Mouse (Mus musculus) hindbrain, embryonic 15.5 days (tissue): Measurements from ENCODE around the gene Wdtc1. TPM values are rescaled to one million over a fixed set of nuclear protein-coding genes. Genes with fewer than 3 reads are reported as not detected.

Experiments
- ATAC-seq: fragments of 200-750 bp; cut with Nextera tagmentation; 2 replicates; pipeline ENCODE4 v1.8.0; 2017; ENCODE audit warnings: low read depth, moderate number of reproducible peaks, moderate TSS enrichment; ENCODE audit not compliant: low FRiP score
- H3K27ac ChIP-seq: fragments of 300-500 bp; sonication (generic); replicated peaks from 2 replicates; pipeline ENCODE4 v1.5.1; 2015; ENCODE audit warnings: mild to moderate bottlenecking, inconsistent platforms
- H3K27me3 ChIP-seq: fragments of 300-500 bp; sonication (generic); 2 replicates; pipeline ENCODE4 v1.6.1; 2015; ENCODE audit warnings: control low read depth, inconsistent platforms
- H3K36me3 ChIP-seq: fragments of 300-500 bp; sonication (generic); 2 replicates; pipeline ENCODE4 v1.6.1; 2015; ENCODE audit warnings: control low read depth, inconsistent platforms
- H3K4me1 ChIP-seq: fragments of 300-500 bp; sonication (generic); replicated peaks from 2 replicates; pipeline ENCODE4 v1.6.1; 2015; ENCODE audit warnings: control low read depth, inconsistent platforms
- H3K4me2 ChIP-seq: fragments of 300-500 bp; sonication (generic); 2 replicates; pipeline ENCODE4 v1.6.1; 2015; ENCODE audit warnings: moderate library complexity, mild to moderate bottlenecking, inconsistent platforms
- H3K4me3 ChIP-seq: fragments of 300-500 bp; sonication (generic); 2 replicates; pipeline ENCODE4 v1.5.1; 2015; ENCODE audit warnings: mild to moderate bottlenecking, inconsistent platforms
- H3K9ac ChIP-seq: fragments of 300-500 bp; sonication (generic); 2 replicates; pipeline ENCODE4 v1.6.1; 2015; ENCODE audit warnings: inconsistent platforms
- H3K9me3 ChIP-seq: fragments of 300-500 bp; sonication (generic); 2 replicates; pipeline ENCODE4 v1.6.1; 2016; ENCODE audit warnings: control low read depth, inconsistent platforms
- WGBS: fragments of 180-500 bp; shearing (Covaris S2); methylation state at CpG from one replicate; pipeline ENCODE4 v1.1.7; 2015; 5-methylcytosine and 5-hydroxymethylcytosine counted together
- polyA plus RNA-seq: library from polyadenylated mRNA; unstranded; fragments of >200 nt; fragmentation: Nextera tagmentation; extraction: Ambion mirVana; gene quantifications from 2 replicates; pipeline ENCODE4 v1.2.1, GENCODE M21; 2015

Wdtc1 gene
- polyA plus RNA-seq, 1 experiment from 2014 or later, result 24.0 TPM

DNA sequence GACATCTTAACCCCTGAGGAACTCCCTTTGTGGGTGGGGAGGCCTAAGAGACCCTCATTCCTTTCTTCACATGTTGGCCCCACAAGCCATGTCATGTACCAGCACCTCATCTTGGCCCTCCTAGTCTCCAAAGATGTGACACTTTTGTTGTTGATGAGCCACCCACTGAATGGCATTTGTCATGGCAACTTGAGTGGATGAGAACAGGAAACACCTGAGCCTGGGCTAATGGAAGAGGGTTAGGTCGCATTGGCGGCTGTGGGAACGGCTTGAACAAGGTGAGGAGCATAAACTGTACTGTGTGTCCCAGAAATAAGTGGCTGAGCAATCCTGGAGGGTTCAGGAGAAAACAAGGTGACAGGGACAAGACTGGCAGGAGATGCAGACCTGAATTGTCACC lies 84.3 kb downstream of the Wdtc1 start:
- Histone ChIP-seq H3K27ac (no peak overlapping the region), H3K4me2 (no peak overlapping the region), H3K4me3 (no peak overlapping the region), H3K9ac (no peak overlapping the region), H3K9me3 (no peaks in the 10 kb centered on the region), H3K27me3 (no peaks in the 10 kb centered on the region), H3K4me1 (no peaks in the 10 kb centered on the region), H3K36me3 (peaks cover 53% of the 10 kb centered on the region)
- ATAC-seq, result no peak
- 96% methylated on average over 3 of the region's 3 CpGs for WGBS

DNA sequence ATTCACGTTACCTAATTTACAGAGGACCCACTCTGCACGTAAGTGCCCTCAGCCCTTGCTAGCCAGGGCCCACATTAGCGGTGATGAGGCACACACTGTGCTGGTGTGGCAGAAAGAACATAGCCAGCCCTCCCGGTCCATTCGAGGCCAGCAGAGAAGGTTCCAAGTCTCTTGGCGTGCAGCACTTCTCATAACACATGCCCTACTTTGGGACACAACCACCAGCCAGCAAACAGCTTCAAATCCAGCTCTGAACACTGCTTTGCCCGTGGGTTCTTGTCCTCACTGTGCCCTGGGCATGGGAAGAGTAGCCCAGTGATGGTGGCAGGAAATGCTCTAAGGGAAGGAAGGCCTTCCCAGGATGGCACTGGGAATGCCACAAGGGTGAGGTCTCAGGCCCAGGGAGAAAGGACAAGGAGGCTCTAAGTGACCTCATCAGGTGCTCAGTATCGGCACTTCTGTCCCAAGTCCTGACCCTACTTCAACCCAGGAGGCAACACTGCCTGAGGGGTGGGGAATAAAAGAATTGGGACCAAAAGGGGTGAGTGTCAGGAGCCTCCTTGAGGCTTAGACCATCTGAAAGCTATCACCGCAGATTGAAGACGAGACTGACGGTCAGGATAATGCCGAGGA lies 86.9 kb downstream of the Wdtc1 start:
- Histone ChIP-seq H3K9ac (no peak overlapping the region), H3K4me1 (no peaks in the 10 kb centered on the region), H3K36me3 (peaks cover 58% of the 10 kb centered on the region), H3K9me3 (no peaks in the 10 kb centered on the region), H3K27me3 (no peaks in the 10 kb centered on the region), H3K27ac (no peak overlapping the region), H3K4me3 (no peak overlapping the region), H3K4me2 (no peak overlapping the region)
- 93% methylated on average over 12 of the region's 12 CpGs for WGBS
- ATAC-seq, result no peak

DNA sequence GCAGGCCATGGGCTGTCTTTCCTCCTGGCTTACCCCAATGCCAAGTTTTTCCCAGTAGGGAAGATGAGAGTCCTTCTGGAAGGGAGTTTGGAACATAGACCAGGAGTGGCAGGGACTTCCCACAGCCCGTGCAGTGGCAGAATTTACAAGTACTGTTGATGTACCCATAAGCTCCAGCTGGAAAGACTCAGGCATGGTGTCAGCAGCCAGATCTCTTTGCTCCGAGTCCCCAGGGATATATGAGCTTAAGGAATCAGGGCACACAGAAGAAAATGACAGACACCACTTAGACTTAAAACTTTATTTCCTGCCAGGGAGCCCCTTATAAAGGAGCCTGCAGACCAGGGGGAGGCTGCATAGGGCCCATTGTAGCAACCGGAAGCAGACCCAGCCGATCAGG lies 87.5 kb downstream of the Wdtc1 start:
- Histone ChIP-seq H3K4me2 (no peak overlapping the region), H3K27me3 (no peaks in the 10 kb centered on the region), H3K4me1 (no peaks in the 10 kb centered on the region), H3K9ac (no peak overlapping the region), H3K27ac (no peak overlapping the region), H3K9me3 (no peaks in the 10 kb centered on the region), H3K4me3 (no peak overlapping the region), H3K36me3 (peaks cover 58% of the 10 kb centered on the region)
- no peak for ATAC-seq
- 98% methylated on average over 4 of the region's 4 CpGs for WGBS

DNA sequence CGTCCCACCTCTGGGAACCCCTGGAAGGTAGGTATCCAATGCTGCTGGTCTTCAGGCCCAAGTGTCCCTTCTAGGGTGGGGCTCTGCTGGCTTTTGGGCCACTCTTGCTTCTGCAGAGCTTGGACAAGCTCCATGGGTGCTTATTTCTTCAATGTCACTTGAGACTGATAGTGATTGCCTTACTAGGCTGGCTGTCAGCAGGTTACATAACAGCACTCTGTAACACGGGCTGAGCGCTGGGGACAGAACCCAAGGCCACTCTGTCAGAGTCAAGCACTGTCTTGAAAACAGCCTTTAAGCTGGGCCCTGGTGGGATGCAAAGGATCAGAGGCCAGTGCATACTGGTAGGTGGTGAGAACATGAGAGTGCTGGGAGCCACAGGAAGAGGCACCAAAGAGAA lies 88.0 kb downstream of the Wdtc1 start:
- Histone ChIP-seq H3K4me1 (no peaks in the 10 kb centered on the region), H3K27ac (no peak overlapping the region), H3K27me3 (no peaks in the 10 kb centered on the region), H3K9ac (no peak overlapping the region), H3K9me3 (no peaks in the 10 kb centered on the region), H3K36me3 (peaks cover 58% of the 10 kb centered on the region), H3K4me3 (no peak overlapping the region), H3K4me2 (no peak overlapping the region)
- WGBS, result 93% methylated on average over 3 of the region's 3 CpGs
- no peak for ATAC-seq

DNA sequence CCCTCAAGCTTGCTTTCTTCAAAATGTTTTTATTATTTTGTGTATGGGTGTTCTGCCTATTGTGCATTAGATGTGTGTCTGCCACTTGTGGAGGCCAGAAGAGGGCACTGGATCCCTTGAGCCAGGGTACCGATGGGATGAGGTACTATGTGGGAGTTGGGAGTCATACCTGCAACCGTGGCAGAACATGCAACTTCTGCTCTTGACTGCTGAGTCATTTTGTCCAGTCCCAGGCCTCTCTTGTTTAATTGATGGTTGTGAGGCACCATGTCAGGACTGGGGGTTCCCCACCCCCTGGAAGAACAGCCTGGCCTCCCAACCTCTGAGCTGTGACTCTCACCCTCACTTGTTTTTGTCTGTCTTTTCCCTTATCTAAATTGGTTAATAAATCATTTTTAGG lies 88.7 kb downstream of the Wdtc1 start:
- no peaks in the 10 kb centered on the region for H3K4me1 ChIP-seq
- peaks cover 53% of the 10 kb centered on the region for H3K36me3 ChIP-seq
- no peaks in the 10 kb centered on the region for H3K27me3 ChIP-seq
- no peak overlapping the region for H3K9ac ChIP-seq
- ATAC-seq, result no peak
- H3K4me3 ChIP-seq, result no peak overlapping the region
- no peak overlapping the region for H3K27ac ChIP-seq
- 100% methylated on average over 2 of the region's 2 CpGs for WGBS
- H3K9me3 ChIP-seq, result no peaks in the 10 kb centered on the region
- H3K4me2 ChIP-seq, result no peak overlapping the region

DNA sequence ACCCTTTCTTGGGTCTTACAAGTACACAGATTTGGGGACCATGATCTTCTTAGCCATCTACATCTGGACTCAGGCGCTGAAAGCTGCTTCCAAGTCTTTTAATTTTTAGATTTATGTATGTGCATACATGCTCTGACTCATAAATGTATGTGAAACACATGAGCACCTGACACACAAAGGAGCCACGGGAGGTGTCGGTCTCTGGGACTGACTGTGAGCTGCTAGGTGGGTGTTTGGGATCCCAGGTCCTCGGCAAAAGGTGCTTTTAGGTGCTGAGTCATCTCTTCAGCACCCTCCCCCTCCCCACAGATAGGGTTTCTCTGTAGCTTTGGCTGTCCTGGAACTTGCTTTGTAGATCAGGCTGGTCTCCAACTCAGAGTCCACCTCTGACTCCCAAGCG lies 89.5 kb downstream of the Wdtc1 start:
- Histone ChIP-seq H3K4me1 (no peaks in the 10 kb centered on the region), H3K4me2 (no peak overlapping the region), H3K36me3 (peaks cover 45% of the 10 kb centered on the region), H3K27ac (no peak overlapping the region), H3K9me3 (no peaks in the 10 kb centered on the region), H3K9ac (no peak overlapping the region), H3K4me3 (no peak overlapping the region), H3K27me3 (no peaks in the 10 kb centered on the region)
- ATAC-seq, result no peak
- WGBS, result 95% methylated on average over 5 of the region's 5 CpGs

DNA sequence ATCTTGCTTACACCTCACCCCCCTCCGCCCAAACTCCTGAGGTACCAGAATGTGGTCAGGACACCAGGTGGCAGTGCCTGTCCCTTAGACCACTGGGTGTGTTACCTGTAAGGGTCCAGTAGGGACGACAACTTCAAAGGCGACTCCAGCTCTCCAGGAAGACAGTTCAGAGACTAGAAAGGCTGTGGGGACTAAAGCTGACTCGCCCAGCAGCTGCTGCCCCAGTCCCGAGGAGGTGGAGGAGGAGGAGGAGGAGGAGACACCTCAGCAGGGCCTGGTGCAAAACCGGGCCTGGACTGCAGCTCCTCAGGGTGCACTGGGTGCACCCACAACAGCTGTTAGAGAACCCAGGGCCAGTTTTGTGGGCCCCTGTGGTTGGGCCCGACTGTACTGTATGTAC lies 90.4 kb downstream of the Wdtc1 start, which contains the start of gene Sytl1:
Sytl1 (minus strand) TSS at position 232 of the 400 bp plus-strand sequence.
- no peaks in the 10 kb centered on the region for H3K9me3 ChIP-seq
- H3K36me3 ChIP-seq, result peaks cover 39% of the 10 kb centered on the region
- no peak for ATAC-seq
- H3K4me3 ChIP-seq, result no peak within 1 kb of the TSS
- no peak within 1 kb of the TSS for H3K9ac ChIP-seq
- H3K4me2 ChIP-seq, result no peak within 1 kb of the TSS
- no peak within 1 kb of the TSS for H3K27ac ChIP-seq
- H3K27me3 ChIP-seq, result no peaks in the 10 kb centered on the region
- no peaks in the 10 kb centered on the region for H3K4me1 ChIP-seq
- WGBS, result 38% methylated on average over 7 of the region's 7 CpGs

DNA sequence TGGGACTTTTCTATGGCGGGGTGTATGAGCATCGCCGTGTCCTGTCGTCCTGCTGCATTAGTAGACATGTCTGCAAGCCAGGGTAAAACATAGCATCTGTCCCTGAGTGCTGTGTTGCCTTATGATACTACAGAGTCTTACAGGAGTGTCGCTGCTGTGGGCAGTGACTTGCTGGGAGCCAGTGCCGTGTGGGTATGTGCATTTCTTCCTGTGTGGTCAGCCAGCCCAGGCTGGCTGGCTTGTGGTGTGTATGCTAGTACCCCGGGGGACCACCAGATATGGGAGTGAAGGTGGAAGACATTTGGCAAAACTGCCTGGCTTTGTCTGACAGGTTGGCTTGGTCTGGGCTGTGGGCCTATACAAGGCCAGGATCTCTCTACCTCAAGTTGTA lies 90.9 kb downstream of the Wdtc1 start:
- no peak overlapping the region for H3K9ac ChIP-seq
- H3K36me3 ChIP-seq, result peaks cover 34% of the 10 kb centered on the region
- no peaks in the 10 kb centered on the region for H3K4me1 ChIP-seq
- no peaks in the 10 kb centered on the region for H3K9me3 ChIP-seq
- 0 out of 2 replicates have a peak, but pooled peaks cover 2% of the 10 kb centered on the region for H3K27me3 ChIP-seq
- H3K27ac ChIP-seq, result no peak overlapping the region
- no peak for ATAC-seq
- H3K4me3 ChIP-seq, result no peak overlapping the region
- no peak overlapping the region for H3K4me2 ChIP-seq
- WGBS, result 72% methylated on average over 7 of the region's 7 CpGs

DNA sequence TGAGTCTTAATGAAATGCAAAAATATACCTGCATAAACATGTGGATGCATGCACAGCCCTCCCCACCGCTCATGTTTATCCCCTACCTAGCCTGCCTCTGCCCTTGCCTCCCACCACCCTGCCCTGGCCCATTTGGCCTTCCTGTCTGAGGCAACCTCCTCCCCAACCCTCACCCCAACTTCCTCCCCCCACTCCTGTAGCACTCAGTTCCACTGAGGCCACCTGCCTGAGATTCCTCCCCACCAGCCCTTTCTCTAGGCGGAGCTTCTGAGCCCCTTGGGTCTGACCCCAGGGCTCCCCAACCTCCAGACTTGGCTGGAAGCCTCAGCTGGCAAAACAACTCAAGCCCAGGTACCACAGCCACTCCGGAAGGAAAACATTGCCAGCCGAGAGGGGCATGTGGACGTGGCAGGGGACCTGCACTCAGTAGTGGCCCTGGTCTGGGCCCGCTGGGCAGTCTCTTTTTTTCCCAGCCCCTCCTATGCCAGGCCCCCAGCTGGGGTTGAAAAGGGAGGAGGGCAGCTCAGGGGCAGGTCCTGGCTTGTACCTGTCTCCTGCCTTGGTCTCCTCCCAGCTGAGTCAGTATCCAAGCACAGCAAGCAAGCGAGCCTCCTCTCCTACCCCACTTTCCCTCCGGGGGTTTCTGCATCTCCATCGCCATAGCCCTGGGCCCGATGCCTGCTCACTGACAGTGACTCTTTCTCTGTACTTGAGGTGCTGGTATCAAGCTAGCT lies 91.5 kb downstream of the Wdtc1 start:
- Histone ChIP-seq H3K9me3 (no peaks in the 10 kb centered on the region), H3K4me2 (no peak overlapping the region), H3K27me3 (peaks cover 5% of the 10 kb centered on the region; the same call in 1 of the 2 replicates), H3K27ac (no peak overlapping the region), H3K9ac (no peak overlapping the region), H3K36me3 (peaks cover 30% of the 10 kb centered on the region), H3K4me3 (no peak overlapping the region), H3K4me1 (no peaks in the 10 kb centered on the region; the same call in 1 of the 2 replicates)
- ATAC-seq, result no peak; the same call in 1 of the 2 replicates
- 52% methylated on average over 10 of the region's 10 CpGs for WGBS

DNA sequence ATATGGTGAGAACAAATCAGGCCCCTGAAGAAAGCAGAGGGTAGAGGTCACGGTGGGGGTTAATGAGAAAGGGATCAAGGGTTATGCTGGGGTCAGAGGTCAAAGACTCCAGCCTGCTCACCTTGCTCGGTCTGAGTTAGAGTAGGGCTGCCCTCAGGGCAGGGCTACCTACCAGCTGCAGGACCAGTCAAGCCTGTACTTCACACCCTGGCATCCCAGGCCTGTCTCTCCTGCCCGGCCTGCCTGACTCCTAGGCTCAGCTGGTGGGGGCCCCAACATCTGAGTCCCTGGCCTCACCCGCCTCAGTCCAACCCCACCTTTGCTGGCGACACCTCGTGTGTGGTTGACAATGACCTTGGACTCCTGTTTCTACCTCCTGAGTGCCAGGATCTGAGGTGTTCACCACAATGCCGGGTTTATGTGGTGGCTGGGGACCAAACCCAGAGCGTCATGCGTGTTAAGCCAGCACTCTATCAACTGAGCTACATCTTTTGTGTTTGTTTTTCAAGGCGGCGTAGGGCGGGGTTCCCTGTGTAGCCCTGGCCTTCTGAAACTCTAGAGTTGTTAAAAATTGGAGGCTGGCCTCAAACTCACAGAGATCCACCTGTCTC lies 95.4 kb downstream of the Wdtc1 start:
- no peak overlapping the region for H3K27ac ChIP-seq
- H3K9me3 ChIP-seq, result no peaks in the 10 kb centered on the region
- no peaks in the 10 kb centered on the region; the same call in 1 of the 2 replicates for H3K4me1 ChIP-seq
- H3K27me3 ChIP-seq, result peaks cover 17% of the 10 kb centered on the region; the same call in 1 of the 2 replicates
- 81% methylated on average over 12 of the region's 12 CpGs for WGBS
- H3K36me3 ChIP-seq, result no peaks in the 10 kb centered on the region
- no peak for ATAC-seq
- no peak overlapping the region for H3K4me2 ChIP-seq
- H3K9ac ChIP-seq, result no peak overlapping the region
- H3K4me3 ChIP-seq, result no peak overlapping the region

DNA sequence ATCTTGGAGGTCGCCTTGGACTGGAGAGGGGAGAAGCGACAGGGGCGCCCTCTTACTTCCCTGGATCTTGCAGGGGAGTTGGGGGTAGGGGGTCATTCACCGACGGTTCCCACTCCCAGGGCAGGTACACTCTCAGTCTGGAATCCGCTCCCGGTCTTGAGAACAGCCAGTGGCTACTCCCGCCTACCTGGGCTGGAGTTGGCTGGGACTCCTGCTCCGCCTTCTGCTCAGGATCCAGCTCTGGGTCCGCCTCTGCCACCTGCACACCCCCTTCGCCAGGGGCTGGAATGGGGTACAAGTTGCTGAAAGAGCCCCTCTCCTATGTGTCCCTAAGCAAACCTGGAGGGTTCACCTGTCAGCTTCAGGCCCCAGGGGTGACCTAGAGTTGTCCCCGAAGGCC lies 96.1 kb downstream of the Wdtc1 start:
- peaks cover 23% of the 10 kb centered on the region for H3K27me3 ChIP-seq
- H3K4me2 ChIP-seq, result no peak overlapping the region
- no peaks in the 10 kb centered on the region; the same call in 1 of the 2 replicates for H3K4me1 ChIP-seq
- H3K9ac ChIP-seq, result no peak overlapping the region
- no peak overlapping the region for H3K4me3 ChIP-seq
- ATAC-seq, result no peak
- no peak overlapping the region for H3K27ac ChIP-seq
- H3K36me3 ChIP-seq, result no peaks in the 10 kb centered on the region
- WGBS, result 43% methylated on average over 12 of the region's 12 CpGs
- no peaks in the 10 kb centered on the region for H3K9me3 ChIP-seq

DNA sequence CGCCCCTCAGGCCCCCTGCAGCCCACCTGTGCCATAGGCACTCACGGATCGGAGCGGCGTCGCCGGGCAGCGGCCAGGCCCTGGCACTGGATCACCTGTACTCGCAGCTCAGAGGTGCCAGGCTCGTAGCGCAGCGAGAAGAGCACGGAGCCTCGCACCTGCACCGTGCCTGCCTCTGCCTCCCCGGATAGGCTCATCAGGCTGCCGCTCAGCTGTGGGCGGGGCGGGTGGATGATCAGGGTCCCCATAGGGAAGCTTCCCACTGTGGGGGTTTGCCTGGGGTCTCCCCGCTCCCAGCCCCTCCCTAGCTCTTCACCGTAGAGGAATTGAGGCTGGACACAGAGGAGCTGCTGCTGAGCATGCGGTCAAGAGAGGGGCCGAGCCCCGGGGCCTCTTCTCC lies 96.5 kb downstream of the Wdtc1 start:
- Histone ChIP-seq H3K4me3 (no peak overlapping the region), H3K27me3 (peaks cover 27% of the 10 kb centered on the region), H3K4me2 (0 out of 2 replicates have a peak overlapping the region, but pooled peaks have one; percentile 4), H3K4me1 (no peaks in the 10 kb centered on the region; the same call in 1 of the 2 replicates), H3K27ac (no peak overlapping the region), H3K9ac (no peak overlapping the region), H3K9me3 (no peaks in the 10 kb centered on the region), H3K36me3 (no peaks in the 10 kb centered on the region)
- ATAC-seq, result no peak
- WGBS, result 22% methylated on average over 21 of the region's 24 CpGs
